Mouse (Mus musculus): ENCODE results near the gene Sorcs3.

Sorcs3 gene

GRCm38 (mm10) chr19:48371787-48372186 lies 166.0 kb downstream of the Sorcs3 start:
- DNase-seq (ENCODE audit: extremely low spot score, low read depth, low spot score), result no peak

GRCm38 (mm10) chr19:48378006-48378540 lies 172.2 kb downstream of the Sorcs3 start:
- DNase-seq (ENCODE audit: extremely low spot score, low read depth, low spot score), result no peak

- DNase-seq (ENCODE audit: extremely low spot score, low read depth, low spot score), result no peak
These were observed 185.7 kb downstream of the Sorcs3 start for GRCm38 (mm10) chr19:48391551-48391950.

- DNase-seq (ENCODE audit: extremely low spot score, low read depth, low spot score), result no peak
These were observed 199.1 kb downstream of the Sorcs3 start for GRCm38 (mm10) chr19:48404774-48405495.

GRCm38 (mm10) chr19:48408221-48408620 lies 202.4 kb downstream of the Sorcs3 start:
- no peak for DNase-seq (ENCODE audit: extremely low spot score, low read depth, low spot score)

GRCm38 (mm10) chr19:48411332-48411731 lies 205.5 kb downstream of the Sorcs3 start:
- no peak for DNase-seq (ENCODE audit: extremely low spot score, low read depth, low spot score)

- DNase-seq (ENCODE audit: extremely low spot score, low read depth, low spot score), result no peak
These were observed 208.0 kb downstream of the Sorcs3 start for GRCm38 (mm10) chr19:48413836-48414235.

- no peak for DNase-seq (ENCODE audit: extremely low spot score, low read depth, low spot score)
These were observed 212.5 kb downstream of the Sorcs3 start for GRCm38 (mm10) chr19:48418356-48418755.

GRCm38 (mm10) chr19:48429263-48429662 lies 223.4 kb downstream of the Sorcs3 start:
- no peak for DNase-seq (ENCODE audit: extremely low spot score, low read depth, low spot score)

- no peak for DNase-seq (ENCODE audit: extremely low spot score, low read depth, low spot score)
These were observed 223.9 kb downstream of the Sorcs3 start for GRCm38 (mm10) chr19:48429755-48430154.

- no peak for DNase-seq (ENCODE audit: extremely low spot score, low read depth, low spot score)
These were observed 224.5 kb downstream of the Sorcs3 start for GRCm38 (mm10) chr19:48430328-48430727.

GRCm38 (mm10) chr19:48438450-48438849 lies 232.6 kb downstream of the Sorcs3 start:
- DNase-seq (ENCODE audit: extremely low spot score, low read depth, low spot score), result no peak

- DNase-seq (ENCODE audit: extremely low spot score, low read depth, low spot score), result no peak
These were observed 255.3 kb downstream of the Sorcs3 start for GRCm38 (mm10) chr19:48461141-48461540.

- no peak for DNase-seq (ENCODE audit: extremely low spot score, low read depth, low spot score)
These were observed 256.6 kb downstream of the Sorcs3 start for GRCm38 (mm10) chr19:48462426-48462825.

GRCm38 (mm10) chr19:48463494-48463893 lies 257.7 kb downstream of the Sorcs3 start:
- no peak for DNase-seq (ENCODE audit: extremely low spot score, low read depth, low spot score)

- DNase-seq (ENCODE audit: extremely low spot score, low read depth, low spot score), result no peak
These were observed 261.6 kb downstream of the Sorcs3 start for GRCm38 (mm10) chr19:48467471-48467870.

- no peak for DNase-seq (ENCODE audit: extremely low spot score, low read depth, low spot score)
These were observed 264.1 kb downstream of the Sorcs3 start for GRCm38 (mm10) chr19:48469791-48470410.

GRCm38 (mm10) chr19:48471927-48472326 lies 266.1 kb downstream of the Sorcs3 start:
- peak; percentile 20 for DNase-seq (ENCODE audit: extremely low spot score, low read depth, low spot score)

- DNase-seq (ENCODE audit: extremely low spot score, low read depth, low spot score), result no peak
These were observed 270.1 kb downstream of the Sorcs3 start for GRCm38 (mm10) chr19:48475784-48476410.

GRCm38 (mm10) chr19:48478864-48479263 lies 273.0 kb downstream of the Sorcs3 start:
- no peak for DNase-seq (ENCODE audit: extremely low spot score, low read depth, low spot score)

GRCm38 (mm10) chr19:48482946-48483345 lies 277.1 kb downstream of the Sorcs3 start:
- no peak for DNase-seq (ENCODE audit: extremely low spot score, low read depth, low spot score)

GRCm38 (mm10) chr19:48491111-48491510 lies 285.3 kb downstream of the Sorcs3 start:
- DNase-seq (ENCODE audit: extremely low spot score, low read depth, low spot score), result no peak
